Mouse (Mus musculus) megakaryocyte, embryonic 14.5 days (primary cell): Measurements from ENCODE around the gene Unc93b1. TPM values are rescaled to one million over a fixed set of nuclear protein-coding genes. Genes with fewer than 3 reads are reported as not detected.
A peak's percentile ranks its signal among the peaks of the same experiment; 100 is the strongest.

Source experiments
- H3K27me3 ChIP-seq: replicated peaks from 2 replicates; pipeline ENCODE3; 2012; ENCODE audit warnings: inconsistent platforms
- H3K36me3 ChIP-seq: replicated peaks from 2 replicates; pipeline ENCODE3; 2012; ENCODE audit warnings: low read length, inconsistent platforms, mixed read lengths
- H3K4me1 ChIP-seq: 2 replicates; pipeline ENCODE4 v1.6.1; 2012; ENCODE audit warnings: inconsistent platforms
- H3K4me3 ChIP-seq: replicated peaks from 2 replicates; pipeline ENCODE3; 2012; ENCODE audit warnings: moderate library complexity, mild to moderate bottlenecking, inconsistent platforms
- H3K9me3 ChIP-seq: 2 replicates; pipeline ENCODE4 v1.6.1; 2012; ENCODE audit warnings: inconsistent platforms
- FLI1 ChIP-seq: IDR thresholded peaks from 2 replicates; pipeline ENCODE4 v1.6.1; 2012; ENCODE audit warnings: low read length, inconsistent platforms, mixed read lengths
- GATA1 ChIP-seq: IDR thresholded peaks from 3 replicates; pipeline ENCODE4 v1.6.1; 2012; ENCODE audit warnings: mixed read lengths, low read length, inconsistent platforms, borderline replicate concordance
- polyA plus RNA-seq: library from polyadenylated mRNA; stranded (reverse); fragments of >175 nt; gene quantifications from 2 replicates; pipeline ENCODE4 v1.2.3, GENCODE M21; 2012; ENCODE audit warnings: low replicate concordance; ENCODE audit not compliant: insufficient read depth

The Unc93b1 gene
- polyA plus RNA-seq: 30.5 and 188 TPM in 2 replicates

- Histone ChIP-seq H3K27me3 (peaks cover 18% of the 10 kb centered on the region), H3K9me3 (no peaks in the 10 kb centered on the region), H3K36me3 (no peaks in the 10 kb centered on the region), H3K4me3 (peak within 1 kb of the TSS; percentile 95), H3K4me1 (peaks cover 38% of the 10 kb centered on the region)
- TF ChIP-seq FLI1 (no peak), GATA1 (no peak)
These were observed at the start of gene Unc93b1 for GRCm38 (mm10) chr19:3935032-3935895. TSS of gene Unc93b1 (plus strand) at chr19:3935186.

- Histone ChIP-seq H3K36me3 (peaks cover 94% of the 10 kb centered on the region), H3K27me3 (no peaks in the 10 kb centered on the region), H3K9me3 (no peaks in the 10 kb centered on the region), H3K4me3 (no peak overlapping the region), H3K4me1 (peaks cover 4% of the 10 kb centered on the region; the same call in 1 of the 2 replicates)
- TF ChIP-seq FLI1 (no peak), GATA1 (no peak)
These were observed 45.9 kb upstream of the Unc93b1 start for GRCm38 (mm10) chr19:3889096-3889495.

GRCm38 (mm10) chr19:3890181-3890580, 44.8 kb upstream of the Unc93b1 start:
- no peak overlapping the region for H3K4me3 ChIP-seq
- peaks cover 4% of the 10 kb centered on the region; the same call in 1 of the 2 replicates for H3K4me1 ChIP-seq
- H3K27me3 ChIP-seq: no peaks in the 10 kb centered on the region
- peaks cover 95% of the 10 kb centered on the region for H3K36me3 ChIP-seq
- TF ChIP-seq FLI1: no peak
- no peak for TF ChIP-seq GATA1
- H3K9me3 ChIP-seq: no peaks in the 10 kb centered on the region

GRCm38 (mm10) chr19:3893545-3894116, 41.4 kb upstream of the Unc93b1 start:
- Histone ChIP-seq H3K9me3 (no peaks in the 10 kb centered on the region), H3K4me3 (peak overlapping the region; percentile 4), H3K4me1 (peaks cover 8% of the 10 kb centered on the region), H3K27me3 (no peaks in the 10 kb centered on the region), H3K36me3 (peaks cover 99% of the 10 kb centered on the region)
- no peak for TF ChIP-seq FLI1

- no peak overlapping the region for H3K4me3 ChIP-seq
- no peaks in the 10 kb centered on the region for H3K9me3 ChIP-seq
- no peaks in the 10 kb centered on the region for H3K27me3 ChIP-seq
- peaks cover 99% of the 10 kb centered on the region for H3K36me3 ChIP-seq
- TF ChIP-seq GATA1: no peak
- no peak for TF ChIP-seq FLI1
- peaks cover 11% of the 10 kb centered on the region for H3K4me1 ChIP-seq
These were observed 40.7 kb upstream of the Unc93b1 start for GRCm38 (mm10) chr19:3894294-3894693.

GRCm38 (mm10) chr19:3895171-3895631, 39.8 kb upstream of the Unc93b1 start:
- Histone ChIP-seq H3K36me3 (peaks cover 99% of the 10 kb centered on the region), H3K4me1 (peaks cover 11% of the 10 kb centered on the region), H3K9me3 (no peaks in the 10 kb centered on the region), H3K27me3 (no peaks in the 10 kb centered on the region), H3K4me3 (no peak overlapping the region)
- no peak for TF ChIP-seq GATA1
- TF ChIP-seq FLI1: no peak

DNA sequence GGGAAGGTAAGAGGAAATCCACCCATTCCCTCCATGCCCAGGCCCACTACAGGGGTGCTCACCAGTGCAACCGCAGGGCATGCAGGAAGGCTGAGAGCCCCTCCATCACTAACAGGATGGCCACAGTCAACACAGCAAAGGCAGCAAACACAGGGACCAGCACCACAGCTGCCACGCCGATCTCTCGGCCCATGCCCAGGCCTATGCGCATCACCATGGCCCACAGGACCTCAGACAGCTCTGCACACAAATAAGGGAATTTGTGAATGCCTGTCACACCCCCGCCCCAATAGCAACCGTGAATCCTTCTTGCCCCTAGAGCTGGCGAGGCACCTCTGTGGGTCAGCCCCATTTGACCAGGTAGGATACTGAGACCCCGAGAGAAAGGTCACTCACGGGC, 38.8 kb upstream of the Unc93b1 start:
- Histone ChIP-seq H3K27me3 (no peaks in the 10 kb centered on the region), H3K36me3 (peaks cover 93% of the 10 kb centered on the region), H3K4me3 (no peak overlapping the region), H3K4me1 (peaks cover 11% of the 10 kb centered on the region), H3K9me3 (no peaks in the 10 kb centered on the region)
- no peak for TF ChIP-seq GATA1
- TF ChIP-seq FLI1: no peak

- peaks cover 93% of the 10 kb centered on the region for H3K36me3 ChIP-seq
- TF ChIP-seq GATA1: no peak
- no peak for TF ChIP-seq FLI1
These were observed 37.4 kb upstream of the Unc93b1 start for GRCm38 (mm10) chr19:3897557-3897956.

GRCm38 (mm10) chr19:3898952-3899351, 36.0 kb upstream of the Unc93b1 start:
- no peak for TF ChIP-seq GATA1
- TF ChIP-seq FLI1: no peak
- H3K36me3 ChIP-seq: peaks cover 93% of the 10 kb centered on the region
- H3K9me3 ChIP-seq: no peaks in the 10 kb centered on the region
- peaks cover 26% of the 10 kb centered on the region for H3K4me1 ChIP-seq
- no peaks in the 10 kb centered on the region for H3K27me3 ChIP-seq
- peak overlapping the region; percentile 38 for H3K4me3 ChIP-seq

More at GRCm38 (mm10) chr19:3897557-3897956, 37.4 kb upstream of the Unc93b1 start:
- no peaks in the 10 kb centered on the region for H3K27me3 ChIP-seq
- H3K4me1 ChIP-seq: peaks cover 16% of the 10 kb centered on the region
- no peaks in the 10 kb centered on the region for H3K9me3 ChIP-seq
- H3K4me3 ChIP-seq: no peak overlapping the region

DNA sequence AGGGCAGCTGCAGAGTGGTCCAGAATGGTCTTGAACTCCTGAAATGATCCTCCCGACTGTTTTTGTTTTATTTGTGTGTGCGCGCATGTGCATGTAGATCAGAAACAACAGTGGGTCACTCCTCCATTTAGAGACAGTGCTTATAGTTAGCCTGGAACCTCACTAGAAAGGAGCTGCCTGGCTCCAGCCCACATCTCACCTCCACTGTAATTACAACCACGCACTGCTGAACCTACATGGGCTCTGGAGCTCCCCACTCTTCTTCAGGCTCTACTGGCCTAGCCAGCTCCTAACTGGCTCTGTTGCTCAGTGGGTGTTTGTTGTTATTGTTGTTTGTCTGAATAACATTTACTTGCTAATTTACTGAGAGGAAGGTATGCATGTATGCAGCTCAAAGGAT, 35.4 kb upstream of the Unc93b1 start:
- no peaks in the 10 kb centered on the region for H3K27me3 ChIP-seq
- no peaks in the 10 kb centered on the region for H3K9me3 ChIP-seq
- TF ChIP-seq GATA1 (no peak), FLI1 (no peak)
- H3K36me3 ChIP-seq: peaks cover 93% of the 10 kb centered on the region
- H3K4me1 ChIP-seq: peaks cover 33% of the 10 kb centered on the region
- no peak overlapping the region for H3K4me3 ChIP-seq
